Mouse (Mus musculus) ES-E14 (cell line): ENCODE data around the gene Snn. TPM values are rescaled to one million over a fixed set of nuclear protein-coding genes. Genes with fewer than 3 reads are reported as not detected.

ENCODE experiments used
- DNase-seq: peaks from one replicate; pipeline ENCODE4 v3.0.0-alpha.2; 2013; ENCODE audit warnings: low read depth, low spot score
- H3K27ac ChIP-seq: 2 replicates; pipeline ENCODE4 v1.5.1; 2012; ENCODE audit warnings: low read depth, mild to moderate bottlenecking, low read length, moderate library complexity, mixed read lengths; ENCODE audit not compliant: poor library complexity, insufficient read depth, severe bottlenecking
- H3K36me3 ChIP-seq: 2 replicates; pipeline ENCODE4 v1.6.1; 2012; ENCODE audit warnings: mild to moderate bottlenecking, low read length, moderate library complexity, mixed read lengths; ENCODE audit not compliant: control insufficient read depth, poor library complexity, insufficient read depth, severe bottlenecking
- H3K4me1 ChIP-seq, 2 experiments: fragments of 150-350 bp in 1 of 2; sonication (generic) in 1 of 2; 2 replicates each; pipeline ENCODE4 v1.6.1; 2012; ENCODE audit warnings: low read length in 2 of 2, mild to moderate bottlenecking in 1 of 2, mixed read lengths in 1 of 2; ENCODE audit not compliant: control insufficient read depth in 2 of 2, insufficient read depth in 2 of 2, poor library complexity in 1 of 2
- H3K4me3 ChIP-seq, 2 experiments: fragments of 150-350 bp in 1 of 2; sonication (generic) in 1 of 2; 2 replicates each; pipeline ENCODE4 v1.5.1; 2012; ENCODE audit warnings: low read length in 2 of 2, low read depth in 1 of 2, mild to moderate bottlenecking in 1 of 2, mixed read lengths in 1 of 2; ENCODE audit not compliant: insufficient read depth in 1 of 2, poor library complexity in 1 of 2, severe bottlenecking in 1 of 2
- H3K9ac ChIP-seq: 2 replicates; pipeline ENCODE4 v1.6.1; 2012; ENCODE audit warnings: low read depth, mild to moderate bottlenecking, low read length, mixed read lengths; ENCODE audit not compliant: poor library complexity, insufficient read depth, severe bottlenecking
- H3K9me3 ChIP-seq: fragments of 150-350 bp; sonication (generic); 2 replicates; pipeline ENCODE4 v1.6.1; 2012; ENCODE audit warnings: low read depth, mild to moderate bottlenecking, low read length; ENCODE audit not compliant: control insufficient read depth, insufficient read depth
- CHD2 ChIP-seq: IDR thresholded peaks from 2 replicates; pipeline ENCODE4 v1.6.1; 2014; ENCODE audit warnings: mild to moderate bottlenecking, low read depth, low read length, inconsistent platforms
- HCFC1 ChIP-seq: IDR thresholded peaks from 2 replicates; pipeline ENCODE4 v1.6.1; 2012; ENCODE audit warnings: low read length, inconsistent platforms, borderline replicate concordance; ENCODE audit not compliant: insufficient read depth
- MAFK ChIP-seq: IDR thresholded peaks from 2 replicates; pipeline ENCODE4 v1.6.1; 2014; ENCODE audit warnings: mild to moderate bottlenecking, low read depth, low read length, inconsistent platforms; ENCODE audit not compliant: insufficient read depth
- ZC3H11A ChIP-seq: IDR thresholded peaks from 2 replicates; pipeline ENCODE4 v1.6.1; 2012; ENCODE audit warnings: low read depth, mild to moderate bottlenecking, inconsistent platforms, low read length, borderline replicate concordance
- ZNF384 ChIP-seq: IDR thresholded peaks from 2 replicates; pipeline ENCODE4 v1.6.1; 2012; ENCODE audit warnings: low read depth, low read length, inconsistent platforms
- in situ Hi-C, 2 experiments: fragments of 600-800 bp; cut with MboI; formaldehyde crosslinking; loops; one replicate each; pipeline ENCODE4 v1.15.1; 2025; ENCODE audit warnings: low sequenced_read_pairs in 2 of 2, inconsistent platforms in 1 of 2; ENCODE audit not compliant: unreplicated experiment in 2 of 2
- total RNA-seq: library from RNA; depleted of rRNA; stranded (reverse); fragments of 300-350 nt; gene quantifications from 2 replicates; pipeline ENCODE4 v1.2.3, GENCODE M21; 2012

The Snn gene
- total RNA-seq, 1 experiment, result 10.2 TPM

- H3K4me1 ChIP-seq, result peaks cover 1 to 8% of the 10 kb centered on the region in 2 experiments; a peak in 2 of 4 replicates
- no peaks in the 10 kb centered on the region for H3K36me3 ChIP-seq
- no peak overlapping the region for H3K9ac ChIP-seq
- no peaks in the 10 kb centered on the region for H3K9me3 ChIP-seq
- no peak overlapping the region for H3K4me3 ChIP-seq
- H3K27ac ChIP-seq, result no peak overlapping the region
- DNase-seq, result no peak
- TF ChIP-seq CHD2 (no peak), MAFK (no peak), ZNF384 (no peak), ZC3H11A (no peak), HCFC1 (no peak)
- in situ Hi-C loops, result no loop called here
These were observed 38.6 kb upstream of the Snn start for GRCm38 (mm10) chr16:11022113-11022489.

DNA sequence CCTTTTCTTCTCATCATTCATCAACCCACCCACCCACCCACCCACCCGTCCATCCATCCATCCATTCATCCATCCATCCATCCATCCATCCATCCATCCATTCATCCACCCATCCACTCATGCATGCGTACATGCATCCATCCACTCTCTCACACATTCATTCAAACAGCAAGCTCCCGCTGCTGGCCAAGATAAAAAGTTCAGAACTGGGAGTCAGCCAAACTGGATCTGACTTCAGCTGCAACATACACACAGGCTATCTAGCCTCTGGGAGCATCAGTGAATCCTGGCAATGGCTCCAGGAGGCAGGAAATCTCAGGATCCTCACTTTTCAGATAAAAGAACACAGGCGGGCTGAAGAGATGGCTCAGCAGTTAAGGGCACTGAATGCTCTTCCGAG lies 37.1 kb upstream of the Snn start:
- H3K9ac ChIP-seq, result no peak overlapping the region
- DNase-seq, result no peak
- no peaks in the 10 kb centered on the region; a peak in 1 of 4 replicates for H3K4me1 ChIP-seq
- no peaks in the 10 kb centered on the region for H3K36me3 ChIP-seq
- H3K9me3 ChIP-seq, result no peaks in the 10 kb centered on the region
- H3K4me3 ChIP-seq, result no peak overlapping the region
- no peak overlapping the region for H3K27ac ChIP-seq
- TF ChIP-seq ZC3H11A (no peak), HCFC1 (no peak), MAFK (no peak), ZNF384 (no peak), CHD2 (no peak)
- in situ Hi-C loops, result no loop called here

GRCm38 (mm10) chr16:11024841-11025240 lies 35.9 kb upstream of the Snn start:
- Histone ChIP-seq H3K9ac (no peak overlapping the region), H3K9me3 (no peaks in the 10 kb centered on the region), H3K4me1 (no peaks in the 10 kb centered on the region; a peak in 1 of 4 replicates), H3K4me3 (no peak overlapping the region), H3K36me3 (no peaks in the 10 kb centered on the region), H3K27ac (no peak overlapping the region)
- no peak for DNase-seq
- in situ Hi-C loops, result no loop called here
- TF ChIP-seq MAFK (no peak), ZNF384 (no peak)

- Histone ChIP-seq H3K4me1 (no peaks in the 10 kb centered on the region), H3K27ac (no peak overlapping the region), H3K9me3 (no peaks in the 10 kb centered on the region), H3K36me3 (no peaks in the 10 kb centered on the region), H3K4me3 (no peak overlapping the region), H3K9ac (no peak overlapping the region)
- no peak for DNase-seq
- in situ Hi-C loops, result no loop called here
- TF ChIP-seq ZNF384 (no peak), CHD2 (no peak), HCFC1 (no peak), MAFK (no peak), ZC3H11A (no peak)
These were observed 32.5 kb upstream of the Snn start for GRCm38 (mm10) chr16:11028206-11028605.

- Histone ChIP-seq H3K4me3 (no peak overlapping the region), H3K4me1 (no peaks in the 10 kb centered on the region), H3K27ac (no peak overlapping the region), H3K9ac (no peak overlapping the region), H3K9me3 (no peaks in the 10 kb centered on the region), H3K36me3 (no peaks in the 10 kb centered on the region)
- in situ Hi-C loops, result no loop called here
- TF ChIP-seq HCFC1 (no peak), ZC3H11A (no peak), MAFK (no peak), ZNF384 (no peak), CHD2 (no peak)
- DNase-seq, result no peak
These were observed 29.9 kb upstream of the Snn start for GRCm38 (mm10) chr16:11030844-11031243.
